Mouse (Mus musculus): Measurements from ENCODE around the gene Tmem273. TPM values are rescaled to one million over a fixed set of nuclear protein-coding genes. Genes with fewer than 3 reads are reported as not detected.

The Tmem273 gene
- total and polyA plus RNA-seq, 3 experiments, result not detected

DNA sequence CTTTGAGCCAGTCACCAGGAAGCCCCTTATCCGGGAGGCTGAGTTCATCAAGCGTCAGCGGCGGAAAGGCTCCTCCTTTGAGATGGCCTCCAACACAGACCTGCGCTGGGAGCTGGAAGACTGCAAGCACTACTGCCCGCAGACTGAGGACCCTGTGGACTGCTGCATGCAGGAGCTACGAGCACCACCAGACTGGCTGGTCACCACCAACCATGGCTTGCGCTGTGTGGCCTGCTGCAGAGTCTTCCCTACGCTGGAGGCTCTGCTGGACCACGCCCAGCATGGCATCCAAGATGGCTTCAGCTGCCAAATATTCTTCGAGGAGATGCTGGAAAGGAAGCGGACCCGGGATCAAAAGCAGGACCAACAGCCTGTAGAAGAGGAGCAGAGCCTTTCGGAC lies 49.8 kb downstream of the Tmem273 start:
- Histone ChIP-seq H3K9me3 (replicated peaks; ENCODE audit: insufficient read depth, low read length) (no peaks in the 10 kb centered on the region), H3K9ac (ENCODE audit: control insufficient read depth, low read depth, low read length, poor library complexity, severe bottlenecking) (no peak overlapping the region), H3K4me1 (ENCODE audit: control insufficient read depth in 1 of 2, insufficient read depth in 2 of 2, low read length in 2 of 2) (no peaks in the 10 kb centered on the region), H3K4me3 (ENCODE audit: control insufficient read depth in 1 of 2, insufficient read depth in 1 of 2, low read depth in 2 of 2, low read length in 2 of 2) (no peak overlapping the region), H3K27me3 (ENCODE audit: control insufficient read depth in 1 of 2, insufficient read depth in 2 of 2, low read length in 2 of 2) (no peaks in the 10 kb centered on the region), H3K36me3 (ENCODE audit: control insufficient read depth in 1 of 2, insufficient read depth in 2 of 2, low read length in 2 of 2) (no peaks in the 10 kb centered on the region), H3K27ac (ENCODE audit: control insufficient read depth, low read depth, low read length) (no peak overlapping the region), H3K79me2 (ENCODE audit: control insufficient read depth, insufficient read depth, low read length, poor library complexity) (no peaks in the 10 kb centered on the region)
- TF ChIP-seq BHLHE40 (IDR thresholded peaks at IDR 0.05; ENCODE audit: borderline replicate concordance, low read depth, low read length), result no peak
- no peak for DNase-seq (ENCODE audit: low read depth, low spot score)

DNA sequence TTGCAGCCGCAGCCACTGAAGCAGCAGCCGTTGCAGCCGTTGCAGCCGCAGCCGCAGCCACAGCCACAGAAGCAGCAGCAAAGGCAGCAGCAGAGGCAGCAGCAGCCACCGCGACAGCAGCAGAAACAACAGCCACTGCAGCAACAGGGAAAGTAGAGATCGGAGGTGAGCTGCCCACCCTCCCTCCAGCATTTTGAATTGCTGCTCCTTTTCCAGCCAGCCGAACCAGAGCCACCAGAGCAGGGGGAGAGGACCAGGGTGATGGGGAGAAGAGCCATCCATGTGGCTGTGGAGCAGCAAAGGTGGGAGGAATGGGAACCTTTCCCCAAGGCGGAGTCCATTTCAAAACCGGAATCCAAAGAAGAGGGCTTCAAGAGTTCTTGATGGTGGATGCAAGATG lies 50.4 kb downstream of the Tmem273 start:
- H3K4me1 ChIP-seq (ENCODE audit: control insufficient read depth in 1 of 2, insufficient read depth in 2 of 2, low read length in 2 of 2), result no peaks in the 10 kb centered on the region
- H3K4me3 ChIP-seq (ENCODE audit: control insufficient read depth in 1 of 2, insufficient read depth in 1 of 2, low read depth in 2 of 2, low read length in 2 of 2), result no peak overlapping the region
- H3K36me3 ChIP-seq (ENCODE audit: control insufficient read depth in 1 of 2, insufficient read depth in 2 of 2, low read length in 2 of 2), result no peaks in the 10 kb centered on the region
- no peaks in the 10 kb centered on the region for H3K27me3 ChIP-seq (ENCODE audit: control insufficient read depth in 1 of 2, insufficient read depth in 2 of 2, low read length in 2 of 2)
- H3K27ac ChIP-seq (ENCODE audit: control insufficient read depth, low read depth, low read length), result no peak overlapping the region
- no peaks in the 10 kb centered on the region for H3K9me3 ChIP-seq (replicated peaks; ENCODE audit: insufficient read depth, low read length)
- no peak for DNase-seq (ENCODE audit: low read depth, low spot score)
- H3K9ac ChIP-seq (ENCODE audit: control insufficient read depth, low read depth, low read length, poor library complexity, severe bottlenecking), result no peak overlapping the region
- H3K79me2 ChIP-seq (ENCODE audit: control insufficient read depth, insufficient read depth, low read length, poor library complexity), result no peaks in the 10 kb centered on the region
- TF ChIP-seq HCFC1 (IDR thresholded peaks at IDR 0.05; ENCODE audit: low read depth, low read length) (no peak), MYC (IDR thresholded peaks at IDR 0.05; ENCODE audit: low read depth, low read length) (no peak), ZNF384 (IDR thresholded peaks at IDR 0.05; ENCODE audit: low read depth, low read length) (no peak), BHLHE40 (IDR thresholded peaks at IDR 0.05; ENCODE audit: borderline replicate concordance, low read depth, low read length) (no peak), USF2 (IDR thresholded peaks at IDR 0.05; ENCODE audit: borderline replicate concordance in 1 of 2, insufficient read depth in 1 of 2, low read depth in 1 of 2, low read length in 2 of 2) (no peak), ZMIZ1 (IDR thresholded peaks at IDR 0.05; ENCODE audit: low read depth, low read length) (no peak), NRF1 (IDR thresholded peaks at IDR 0.05; ENCODE audit: insufficient read depth, low read depth, low read length, poor library complexity, severe bottlenecking) (no peak), MAFK (IDR thresholded peaks at IDR 0.05; ENCODE audit: borderline replicate concordance, low read depth, low read length) (no peak), NELFE (IDR thresholded peaks at IDR 0.05; ENCODE audit: low read depth, low read length) (no peak), CHD1 (IDR thresholded peaks at IDR 0.05; ENCODE audit: low read depth, low read length) (no peak), ZKSCAN1 (IDR thresholded peaks at IDR 0.05; ENCODE audit: low read depth, low read length) (no peak), MYB (IDR thresholded peaks at IDR 0.05; ENCODE audit: low read depth, low read length) (no peak)

DNA sequence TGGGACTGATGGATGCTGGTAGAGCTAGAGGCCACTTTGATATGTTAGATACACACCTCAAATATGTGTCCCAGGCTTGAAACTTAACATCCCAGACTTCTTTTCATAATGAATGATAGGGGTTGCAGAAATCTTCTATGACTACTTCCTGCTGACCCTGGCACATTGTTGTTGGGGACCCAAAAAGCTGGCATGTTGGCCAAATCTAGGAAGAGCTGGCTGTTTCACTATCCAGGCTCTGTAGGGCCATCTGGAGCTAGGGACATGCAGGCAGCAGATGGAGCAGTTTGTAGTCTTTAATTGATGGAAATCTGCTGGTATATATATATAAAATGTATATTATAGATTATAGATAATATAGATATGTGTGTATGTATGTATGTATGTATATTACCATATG lies 56.3 kb downstream of the Tmem273 start:
- TF ChIP-seq ZMIZ1 (IDR thresholded peaks at IDR 0.05; ENCODE audit: low read depth, low read length) (no peak), BHLHE40 (IDR thresholded peaks at IDR 0.05; ENCODE audit: borderline replicate concordance, low read depth, low read length) (no peak), GATA1 (IDR thresholded peaks at IDR 0.05; ENCODE audit: low read depth, low read length) (no peak), UBTF (IDR thresholded peaks at IDR 0.05; ENCODE audit: borderline replicate concordance, insufficient read depth, low read depth, low read length) (no peak), ETS1 (IDR thresholded peaks at IDR 0.05; ENCODE audit: low read depth, low read length) (no peak), MEF2A (IDR thresholded peaks at IDR 0.05; ENCODE audit: extremely low read depth, insufficient replicate concordance, low read depth, low read length, poor library complexity, severe bottlenecking) (no peak)
- H3K4me3 ChIP-seq (ENCODE audit: control insufficient read depth in 1 of 2, insufficient read depth in 1 of 2, low read depth in 2 of 2, low read length in 2 of 2), result no peak overlapping the region
- no peak overlapping the region for H3K27ac ChIP-seq (ENCODE audit: control insufficient read depth, low read depth, low read length)
- no peaks in the 10 kb centered on the region for H3K4me1 ChIP-seq (ENCODE audit: control insufficient read depth in 1 of 2, insufficient read depth in 2 of 2, low read length in 2 of 2)
- no peaks in the 10 kb centered on the region for H3K79me2 ChIP-seq (ENCODE audit: control insufficient read depth, insufficient read depth, low read length, poor library complexity)
- no peaks in the 10 kb centered on the region for H3K27me3 ChIP-seq (ENCODE audit: control insufficient read depth in 1 of 2, insufficient read depth in 2 of 2, low read length in 2 of 2)
- no peak for DNase-seq (ENCODE audit: low read depth, low spot score)
- H3K36me3 ChIP-seq (ENCODE audit: control insufficient read depth in 1 of 2, insufficient read depth in 2 of 2, low read length in 2 of 2), result no peaks in the 10 kb centered on the region
- no peaks in the 10 kb centered on the region for H3K9me3 ChIP-seq (replicated peaks; ENCODE audit: insufficient read depth, low read length)
- H3K9ac ChIP-seq (ENCODE audit: control insufficient read depth, low read depth, low read length, poor library complexity, severe bottlenecking), result no peak overlapping the region
